Mouse (Mus musculus) lung, postnatal 0 days (tissue): ENCODE data around the gene Fam8a1.

ENCODE experiments used
- CTCF ChIP-seq: IDR thresholded peaks from 2 replicates; pipeline ENCODE4 v1.5.1; 2016; ENCODE audit warnings: antibody characterized with exemption, mild to moderate bottlenecking
- EP300 ChIP-seq: IDR thresholded peaks from 2 replicates; pipeline ENCODE4 v1.6.1; 2016; ENCODE audit warnings: antibody characterized with exemption, mild to moderate bottlenecking, control low read depth

DNA sequence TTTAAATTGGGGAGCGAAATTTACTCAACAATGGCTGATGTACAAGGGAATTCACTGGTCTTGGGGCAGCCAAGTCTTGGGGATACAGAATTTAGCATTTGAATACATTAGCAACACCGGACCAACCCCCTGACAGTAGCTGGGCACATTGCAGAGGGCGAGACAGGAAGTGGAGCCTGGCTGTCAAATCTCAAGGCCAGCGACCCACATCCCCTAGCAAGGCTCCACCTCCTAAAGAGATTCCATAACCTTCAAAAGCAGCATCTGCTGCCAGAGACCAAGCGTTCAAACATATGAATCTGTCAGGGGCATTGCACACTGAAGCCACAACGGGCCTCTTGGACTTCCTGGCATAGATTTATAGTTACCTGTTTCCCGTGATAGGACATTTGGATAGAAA, 17.5 kb upstream of the Fam8a1 start:
- TF ChIP-seq CTCF, result no peak
- no peak for TF ChIP-seq EP300
